Mouse (Mus musculus): ENCODE measurements around the gene Dand5.
"Not testable (repeated sequence)": the region's sequence is repeated elsewhere in the genome, so short reads cannot be mapped to it uniquely, and the experiment has no call there.

Dand5 gene

GRCm38 (mm10) chr8:84834002-84834865 is 11.6 kb upstream of the Dand5 start:
- no peak for DNase-seq

GRCm38 (mm10) chr8:84832759-84833742 is 10.4 kb upstream of the Dand5 start:
- DNase-seq = no peak

DNA sequence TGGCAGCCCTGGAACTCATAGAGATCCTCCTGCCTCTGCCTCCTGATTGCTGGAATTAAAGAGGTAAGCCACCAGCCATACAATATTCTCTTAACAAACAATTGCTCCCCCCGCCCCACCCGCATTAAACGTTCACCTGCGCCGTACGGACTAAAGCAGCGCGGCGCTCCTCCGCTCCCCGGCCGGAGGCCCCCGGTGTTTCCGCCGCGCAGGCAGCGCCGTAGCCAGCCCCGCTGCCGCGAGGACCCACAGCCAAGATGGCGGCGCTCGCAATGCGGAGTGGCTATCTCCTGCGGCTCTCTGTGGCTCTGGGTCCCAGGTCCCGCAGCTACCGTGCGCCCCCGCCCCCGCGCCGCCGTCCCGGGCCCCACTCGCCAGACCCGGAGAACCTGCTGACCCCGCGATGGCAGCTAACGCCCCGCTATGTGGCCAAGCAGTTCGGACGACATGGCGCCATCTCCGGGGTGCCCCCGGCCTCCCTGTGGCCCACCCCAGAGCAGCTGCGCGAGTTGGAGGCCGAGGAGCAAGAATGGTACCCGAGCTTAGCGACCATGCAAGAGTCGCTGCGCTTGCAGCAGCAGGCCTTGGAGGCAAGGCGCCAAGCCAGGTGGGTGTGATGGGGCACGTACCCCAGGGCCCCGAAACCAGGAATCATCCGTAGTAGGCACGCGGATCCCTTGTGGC is 9.6 kb upstream of the Dand5 start:
- DNase-seq = peak; percentile 63 to 73

- DNase-seq = peak in 1 of 2 experiments; percentile 38
Observed at GRCm38 (mm10) chr8:84831490-84831889, 8.9 kb upstream of the Dand5 start, which contains the start of gene Gadd45gip1. Gene Gadd45gip1, plus strand, starts transcription at chr8:84831522.

DNA sequence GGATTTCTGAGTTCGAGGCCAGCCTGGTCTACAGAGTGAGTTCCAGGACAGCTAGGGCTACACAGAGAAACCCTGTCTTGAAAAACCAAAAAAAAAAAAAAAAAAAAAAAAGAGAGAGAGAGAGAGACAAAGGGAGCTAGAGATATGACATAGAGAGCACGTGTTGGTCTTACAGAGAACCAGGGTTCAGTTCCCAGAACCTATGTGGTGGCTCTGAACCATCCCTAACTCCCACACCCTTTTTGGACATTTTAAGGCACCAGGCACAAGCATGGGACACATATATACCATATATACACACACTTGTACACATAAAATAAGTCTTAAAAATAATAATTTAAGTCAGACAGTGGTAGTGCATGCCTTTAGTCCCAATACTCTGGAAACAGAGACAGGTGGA is 3.9 kb upstream of the Dand5 start:
- DNase-seq = not testable (repeated sequence)

DNA sequence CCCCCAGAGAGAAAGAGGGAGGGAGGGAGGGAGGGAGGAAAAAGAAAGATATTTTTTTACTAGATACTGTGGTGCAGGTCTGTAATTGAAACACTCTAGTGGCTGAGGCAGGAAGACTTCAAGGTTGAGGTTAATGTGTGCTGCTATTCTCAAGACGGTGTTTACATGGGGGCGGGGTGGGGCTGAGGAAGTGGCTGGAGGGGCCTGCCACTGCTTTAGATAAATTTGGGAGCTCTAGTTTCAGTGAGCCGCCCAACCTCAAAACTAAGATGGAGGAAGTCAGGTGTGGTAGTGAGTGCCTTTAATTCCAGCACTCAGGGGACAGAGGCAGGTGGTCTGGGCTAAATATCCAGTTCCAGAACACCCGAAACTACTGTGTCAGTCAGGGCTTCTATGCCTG is 3.0 kb upstream of the Dand5 start:
- no peak for DNase-seq

GRCm38 (mm10) chr8:84823653-84824052 is 1.0 kb upstream of the Dand5 start:
- DNase-seq = peak in 1 of 2 experiments; percentile 54

GRCm38 (mm10) chr8:84816117-84816516 is 6.5 kb downstream of the Dand5 start:
- no peak for DNase-seq

GRCm38 (mm10) chr8:84815547-84815946 is 7.1 kb downstream of the Dand5 start:
- DNase-seq = peak; percentile 88 to 96

GRCm38 (mm10) chr8:84814555-84815441 is 7.8 kb downstream of the Dand5 start:
- no peak for DNase-seq

DNA sequence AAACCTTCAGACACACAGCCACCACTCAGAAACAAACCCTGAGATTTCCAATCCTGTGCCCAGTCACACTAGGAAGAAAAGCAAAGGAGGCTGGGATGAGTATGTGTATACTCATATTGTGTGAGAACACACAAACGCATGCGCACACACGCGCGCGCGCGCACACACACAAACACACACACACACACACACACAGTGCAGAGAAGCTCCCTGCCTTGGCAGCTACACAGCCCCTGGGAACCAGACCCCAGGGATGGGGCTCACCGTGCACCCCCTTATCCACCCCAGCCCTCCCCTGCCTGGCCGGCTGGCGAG is 8.4 kb downstream of the Dand5 start:
- no peak for DNase-seq

GRCm38 (mm10) chr8:84813830-84814229 is 8.8 kb downstream of the Dand5 start:
- no peak for DNase-seq

DNA sequence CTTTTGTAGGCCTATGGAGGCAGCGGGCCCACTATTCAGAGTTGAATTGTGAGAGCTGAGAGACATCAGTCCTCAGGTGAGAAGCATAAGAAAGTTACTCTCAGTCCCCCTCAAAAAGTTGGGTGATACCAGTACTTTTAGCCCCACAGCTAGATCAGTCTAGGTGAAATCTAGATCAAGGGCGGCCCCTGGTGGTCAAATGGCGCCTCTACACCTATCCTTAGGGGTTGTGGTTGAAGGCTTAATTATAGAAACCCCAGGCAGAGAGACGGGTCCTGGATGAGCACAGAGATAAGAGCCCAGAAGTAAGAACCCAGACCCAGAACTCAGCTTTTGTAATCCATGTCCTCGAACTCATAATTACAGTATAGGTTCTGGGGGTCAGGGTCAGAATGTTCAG is 9.6 kb downstream of the Dand5 start:
- DNase-seq = peak; percentile 67 to 86

GRCm38 (mm10) chr8:84811303-84811702 is 11.3 kb downstream of the Dand5 start:
- no peak for DNase-seq

DNA sequence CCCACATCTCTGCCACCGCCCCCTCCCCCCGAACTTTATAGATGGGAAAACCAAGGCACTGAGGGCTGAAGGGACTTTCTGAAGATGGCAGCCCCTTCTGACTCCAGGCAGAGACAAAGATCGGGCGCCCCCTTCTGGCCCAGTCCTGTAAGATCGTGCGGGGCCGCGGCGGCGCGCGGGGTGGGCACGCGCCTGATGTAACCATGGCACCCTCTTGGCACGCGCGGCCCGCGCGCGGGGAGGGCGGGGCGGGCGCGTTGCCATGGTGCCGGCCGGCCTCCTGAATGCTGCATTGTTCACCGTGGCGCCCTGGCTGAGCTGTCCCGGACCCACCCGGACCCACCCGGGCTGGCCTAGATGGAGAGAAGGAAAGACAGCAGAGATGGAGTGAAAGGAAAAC is 11.7 kb downstream of the Dand5 start:
- DNase-seq = peak; percentile 84 to 92

- no peak for DNase-seq
Observed at GRCm38 (mm10) chr8:84809941-84810280, 12.7 kb downstream of the Dand5 start.

DNA sequence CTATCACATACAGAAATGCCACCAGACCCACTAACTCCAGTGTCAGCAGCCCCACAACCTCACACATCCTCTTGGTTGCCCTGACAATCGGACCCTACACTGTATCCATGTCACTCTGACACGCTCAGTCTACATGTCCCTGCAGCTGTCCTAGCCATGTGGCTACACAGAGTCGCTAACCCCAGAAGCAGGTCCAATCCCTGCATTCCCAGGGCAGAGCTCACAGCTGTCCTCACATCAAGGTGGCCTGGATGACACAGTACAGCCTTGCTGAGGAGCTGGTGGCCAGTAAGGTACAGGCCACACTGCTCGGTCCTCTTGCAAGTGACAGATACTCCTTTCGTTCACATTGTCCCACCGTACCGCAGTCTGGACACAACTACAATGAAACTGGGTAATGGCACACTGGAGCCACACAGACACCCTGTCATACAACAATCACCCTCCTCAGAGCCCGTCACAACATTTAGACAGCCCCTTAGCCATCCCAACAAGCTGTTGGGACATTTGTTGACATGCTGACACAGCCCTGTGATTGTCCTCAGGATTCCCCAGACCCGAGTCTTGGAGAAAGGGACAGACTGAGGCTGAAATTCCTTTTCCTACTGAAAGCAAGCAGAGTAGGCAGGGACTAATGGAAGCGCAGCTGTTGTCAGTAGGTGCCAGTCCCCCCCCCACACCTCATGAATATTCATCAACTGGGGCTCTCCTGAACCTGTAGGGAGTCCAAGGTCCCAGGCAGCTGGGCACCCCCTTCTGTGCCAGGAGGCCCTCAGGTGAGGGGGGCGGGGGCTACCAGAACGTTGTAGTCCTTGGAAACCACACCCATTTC is 13.3 kb downstream of the Dand5 start:
- no peak for DNase-seq

GRCm38 (mm10) chr8:84806031-84806430 is 16.6 kb downstream of the Dand5 start:
- no peak for DNase-seq

- peak; percentile 58 to 63 for DNase-seq
Observed at GRCm38 (mm10) chr8:84799999-84800831, 22.4 kb downstream of the Dand5 start, which contains the start of gene Nfix. Gene Nfix, minus strand, starts transcription at chr8:84800344.
